ENCODE assay signal across 8 mouse cellular contexts in the genomic region with DNA sequence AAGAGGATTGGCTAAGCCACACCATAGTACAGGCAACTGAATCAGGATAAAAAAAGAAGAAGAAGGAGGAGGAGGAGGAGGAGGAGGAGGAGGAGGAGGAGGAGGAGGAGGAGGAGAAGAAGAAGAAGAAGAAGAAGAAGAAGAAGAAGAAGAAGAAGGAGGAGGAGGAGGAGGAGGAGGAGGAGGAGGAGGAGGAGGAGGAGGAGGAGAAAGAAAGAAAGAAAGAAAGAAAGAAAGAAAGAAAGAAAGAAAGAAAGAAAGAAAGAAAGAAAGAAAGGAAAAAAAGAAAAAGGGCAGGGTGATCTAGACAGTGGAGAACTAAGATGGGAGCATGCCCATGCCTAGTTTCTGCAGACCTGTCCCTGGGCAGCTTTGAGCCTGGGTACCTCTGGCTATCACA. TPM values are rescaled to one million over a fixed set of nuclear protein-coding genes. Genes with fewer than 3 reads are reported as not detected.
DNase-seq lines count a peak whose midpoint lies in the region; ATAC-seq and TF ChIP-seq lines count a peak whose summit lies in the region.
"Not testable (repeated sequence)": the region's sequence is repeated elsewhere in the genome, so short reads cannot be mapped to it uniquely, and the experiment has no call there.

A gene (plus strand): TSS at position 301 of the 400 bp plus-strand sequence.

- not testable (repeated sequence) for TF ChIP-seq POLR2A in heart, adult 2 months (IDR thresholded peaks at IDR 0.05; ENCODE audit: insufficient read depth, low read depth, low read length); thymus, adult 2 months (IDR thresholded peaks at IDR 0.05; ENCODE audit: control insufficient read depth, extremely low read depth, insufficient read depth, low read length, poor library complexity)

- not testable (repeated sequence) for DNase-seq in adrenal gland, postnatal 4 days (ENCODE audit: low spot score in 2 of 2); heart, adult 2 months; hindbrain, embryonic 11.5 days (ENCODE audit: low spot score); large intestine, adult 2 months (ENCODE audit: low read depth, low spot score); liver, embryonic 14.5 days (ENCODE audit: low read depth in 3 of 3, low spot score in 3 of 3); thymus, adult 2 months

- H3K27ac ChIP-seq in forebrain, embryonic 13.5 days; hindbrain, embryonic 11.5 days (ENCODE audit: low read depth, low read length); liver, embryonic 14.5 days; midbrain, embryonic 16.5 days (ENCODE audit: low read length); thymus, adult 2 months (ENCODE audit: control insufficient read depth, insufficient read depth, low read length): not testable (repeated sequence)
- H3K27ac ChIP-seq in heart, adult 2 months = peak within 1 kb of the TSS; percentile 63

- intact Hi-C loops in heart, adult 2 months (cut with DNase I) = loop anchor here (2.0 kb wide), 1 partner anchor 27 kb away; no protein-coding TSS in a partner anchor

- H3K27me3 ChIP-seq in forebrain, embryonic 13.5 days = peaks cover 21% of the 10 kb centered on the region
- not testable (repeated sequence) for H3K27me3 ChIP-seq in heart, adult 2 months (ENCODE audit: control insufficient read depth, insufficient read depth, low read length); hindbrain, embryonic 11.5 days (ENCODE audit: control insufficient read depth, insufficient read depth, low read length); liver, embryonic 14.5 days (ENCODE audit: control insufficient read depth, insufficient read depth, low read length); midbrain, embryonic 16.5 days (ENCODE audit: control insufficient read depth, insufficient read depth, low read depth, low read length); thymus, adult 2 months (ENCODE audit: control insufficient read depth, insufficient read depth, low read length)

- not testable (repeated sequence) for ATAC-seq in forebrain, embryonic 13.5 days; hindbrain, embryonic 11.5 days (ENCODE audit: low FRiP score); midbrain, embryonic 16.5 days
- 0 out of 2 replicates have a peak, but pooled peaks have one; percentile 11 for ATAC-seq in liver, embryonic 14.5 days (ENCODE audit: insufficient read depth)

- peak within 1 kb of the TSS; percentile 58 for H3K9ac ChIP-seq in forebrain, embryonic 13.5 days
- peak within 1 kb of the TSS; percentile 64 for H3K9ac ChIP-seq in heart, adult 2 months (ENCODE audit: low read depth, low read length)
- peak within 1 kb of the TSS; percentile 54 for H3K9ac ChIP-seq in hindbrain, embryonic 11.5 days (ENCODE audit: low read depth, low read length)
- not testable (repeated sequence) for H3K9ac ChIP-seq in liver, embryonic 14.5 days (replicated peaks)
- peak within 1 kb of the TSS; percentile 58 for H3K9ac ChIP-seq in midbrain, embryonic 16.5 days (ENCODE audit: low read depth, low read length)

- peak within 1 kb of the TSS; percentile 37 for H3K4me3 ChIP-seq in forebrain, embryonic 13.5 days
- H3K4me3 ChIP-seq in heart, adult 2 months = peak within 1 kb of the TSS; percentile 57
- H3K4me3 ChIP-seq in hindbrain, embryonic 11.5 days (ENCODE audit: low read depth, low read length) = peak within 1 kb of the TSS; percentile 27
- H3K4me3 ChIP-seq in liver, embryonic 14.5 days (ENCODE audit: insufficient read depth in 1 of 2, low read depth in 2 of 2, low read length in 2 of 2); thymus, adult 2 months (ENCODE audit: control insufficient read depth, insufficient read depth, low read length): not testable (repeated sequence)
- H3K4me3 ChIP-seq in midbrain, embryonic 16.5 days (ENCODE audit: low read depth, low read length) = peak within 1 kb of the TSS; percentile 42

- not testable (repeated sequence) for TF ChIP-seq CTCF in heart, adult 2 months (IDR thresholded peaks at IDR 0.05); liver, embryonic 14.5 days (IDR thresholded peaks at IDR 0.05; ENCODE audit: low read depth); thymus, adult 2 months (IDR thresholded peaks at IDR 0.05; ENCODE audit: borderline replicate concordance, control insufficient read depth, extremely low read depth, insufficient read depth, low read length, poor library complexity)

- H3K79me2 ChIP-seq in heart, adult 2 months (replicated peaks; ENCODE audit: control insufficient read depth, insufficient read depth, low read length) = not testable (repeated sequence)

- not testable (repeated sequence) for H3K36me3 ChIP-seq in forebrain, embryonic 13.5 days (ENCODE audit: poor library complexity, severe bottlenecking); heart, adult 2 months (ENCODE audit: control insufficient read depth, insufficient read depth, low read length); hindbrain, embryonic 11.5 days (ENCODE audit: control insufficient read depth, insufficient read depth, low read length); liver, embryonic 14.5 days (replicated peaks; ENCODE audit: control insufficient read depth, insufficient read depth, low read depth); midbrain, embryonic 16.5 days (ENCODE audit: control insufficient read depth, insufficient read depth, low read length); thymus, adult 2 months (ENCODE audit: control insufficient read depth, insufficient read depth, low read length)

- not testable (repeated sequence) for H3K9me3 ChIP-seq in forebrain, embryonic 13.5 days (replicated peaks); hindbrain, embryonic 11.5 days (ENCODE audit: control insufficient read depth, low read length); liver, embryonic 14.5 days (ENCODE audit: control insufficient read depth, low read length); midbrain, embryonic 16.5 days (replicated peaks; ENCODE audit: control insufficient read depth, low read length, poor library complexity, severe bottlenecking)

- peak within 1 kb of the TSS; percentile 66 for H3K4me2 ChIP-seq in forebrain, embryonic 13.5 days
- peak within 1 kb of the TSS; percentile 51 for H3K4me2 ChIP-seq in hindbrain, embryonic 11.5 days (replicated peaks; ENCODE audit: low read depth, low read length)
- H3K4me2 ChIP-seq in liver, embryonic 14.5 days (ENCODE audit: low read depth) = peak within 1 kb of the TSS; percentile 20
- H3K4me2 ChIP-seq in midbrain, embryonic 16.5 days (ENCODE audit: low read length) = peak within 1 kb of the TSS; percentile 72

- H3K4me1 ChIP-seq in forebrain, embryonic 13.5 days = peaks cover 12% of the 10 kb centered on the region
- peaks cover 14% of the 10 kb centered on the region for H3K4me1 ChIP-seq in heart, adult 2 months (ENCODE audit: control insufficient read depth, insufficient read depth, low read length)
- H3K4me1 ChIP-seq in hindbrain, embryonic 11.5 days (replicated peaks; ENCODE audit: control insufficient read depth, insufficient read depth, low read length); liver, embryonic 14.5 days (replicated peaks; ENCODE audit: control insufficient read depth in 2 of 2, insufficient read depth in 2 of 2, low read length in 1 of 2); midbrain, embryonic 16.5 days (ENCODE audit: control insufficient read depth, insufficient read depth, low read length); thymus, adult 2 months (replicated peaks; ENCODE audit: control insufficient read depth, insufficient read depth, low read length): not testable (repeated sequence)

- not testable (repeated sequence) for TF ChIP-seq EP300 in heart, adult 2 months (IDR thresholded peaks at IDR 0.05; ENCODE audit: insufficient read depth, low read depth, low read length); liver, embryonic 14.5 days (IDR thresholded peaks at IDR 0.05; ENCODE audit: low read depth)

RNA-seq across cellular contexts. Expression of the gene that starts here (rescaled TPM):
- total RNA-seq in adrenal gland, postnatal 4 days (2021) = 10 to 100 TPM; 71.7 to 73.5 TPM
- 8.5 and 12.2 TPM in 2 replicates for polyA plus RNA-seq in forebrain, embryonic 13.5 days (2015; fragmentation: Nextera tagmentation; extraction: Ambion mirVana)
- total RNA-seq in heart, adult 2 months (2021) = 10 to 100 TPM; 55.8 to 56.9 TPM
- 117 and 153 TPM in 2 replicates for polyA plus RNA-seq in heart, adult 2 months (2012; rRNA removed)
- 30.7 and 36.5 TPM in 2 replicates for polyA plus RNA-seq in hindbrain, embryonic 11.5 days (2014; fragmentation: Nextera tagmentation; extraction: Ambion mirVana)
- polyA plus RNA-seq in large intestine, adult 2 months (2012; rRNA removed) = 19.5 and 20.2 TPM in 2 replicates
- polyA plus RNA-seq in liver, embryonic 14.5 days (2012; rRNA removed) = 4.0 and 5.1 TPM in 2 replicates
- 4.3 and 4.4 TPM in 2 replicates for polyA plus RNA-seq in liver, embryonic 14.5 days (2014; fragmentation: Nextera tagmentation; extraction: Ambion mirVana)
- 11.9 and 12.5 TPM in 2 replicates for polyA plus RNA-seq in midbrain, embryonic 16.5 days (2015; fragmentation: Nextera tagmentation; extraction: Ambion mirVana)
- 70.4 and 71.8 TPM in 2 replicates for polyA plus RNA-seq in thymus, adult 2 months (2012; rRNA removed)

Comparison
In these comparisons a context has a peak if more than half of its experiments do, and no peak if none do; other contexts are left out.
1. H3K4me2 ChIP-seq: peak in every context shown above with its lines; median percentile 72 in midbrain, embryonic 16.5 days; 66 in forebrain, embryonic 13.5 days; 51 in hindbrain, embryonic 11.5 days; 20 in liver, embryonic 14.5 days.